Mouse (Mus musculus): ENCODE measurements around the gene Nek5. TPM values are rescaled to one million over a fixed set of nuclear protein-coding genes. Genes with fewer than 3 reads are reported as not detected.

Nek5 gene
- total RNA-seq, 1 experiment from 2014 or later, result not detected

DNA sequence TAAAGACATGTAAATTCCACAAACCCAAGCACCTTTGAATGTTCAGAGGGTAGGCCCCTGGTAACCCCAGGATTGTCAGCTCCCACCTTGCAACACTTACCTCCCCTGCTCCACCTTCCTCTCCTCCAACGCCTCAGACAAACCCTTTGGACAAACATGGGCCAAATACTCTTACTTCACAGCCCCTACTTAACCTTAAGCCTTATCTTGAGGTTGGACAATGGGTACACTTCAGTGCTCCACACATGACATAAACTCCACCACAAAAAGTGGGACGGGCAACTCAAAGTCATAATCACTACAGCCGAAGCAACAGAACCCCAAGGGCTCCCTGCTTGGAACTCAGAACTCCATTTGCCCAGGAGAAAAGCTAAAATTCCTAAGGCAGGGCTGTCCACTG is 93.9 kb downstream of the Nek5 start:
- no peak for ATAC-seq (replicated peaks; ENCODE audit: low read depth, poor library complexity, severe bottlenecking)

DNA sequence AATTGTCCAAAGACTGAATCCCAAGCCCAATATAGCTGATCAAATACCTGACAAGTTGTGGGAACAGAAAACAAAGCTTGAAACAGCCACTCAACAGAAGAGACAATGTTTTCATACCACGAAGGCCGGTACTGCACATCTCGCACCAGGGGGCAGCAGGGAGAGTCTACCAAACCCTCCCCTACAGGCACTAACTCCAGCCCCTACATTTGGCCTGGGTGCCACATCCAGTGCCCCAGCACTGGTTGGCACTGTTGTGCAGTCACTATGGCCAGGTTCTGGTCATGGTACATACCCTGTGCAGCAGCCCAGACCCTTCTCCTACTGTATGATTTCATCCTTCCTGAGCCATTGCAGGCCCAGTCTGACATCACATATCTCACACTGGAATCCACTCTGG is 95.9 kb downstream of the Nek5 start:
- peak; percentile 56; the same call in 1 of the 2 replicates for ATAC-seq (replicated peaks; ENCODE audit: low read depth, poor library complexity, severe bottlenecking)

DNA sequence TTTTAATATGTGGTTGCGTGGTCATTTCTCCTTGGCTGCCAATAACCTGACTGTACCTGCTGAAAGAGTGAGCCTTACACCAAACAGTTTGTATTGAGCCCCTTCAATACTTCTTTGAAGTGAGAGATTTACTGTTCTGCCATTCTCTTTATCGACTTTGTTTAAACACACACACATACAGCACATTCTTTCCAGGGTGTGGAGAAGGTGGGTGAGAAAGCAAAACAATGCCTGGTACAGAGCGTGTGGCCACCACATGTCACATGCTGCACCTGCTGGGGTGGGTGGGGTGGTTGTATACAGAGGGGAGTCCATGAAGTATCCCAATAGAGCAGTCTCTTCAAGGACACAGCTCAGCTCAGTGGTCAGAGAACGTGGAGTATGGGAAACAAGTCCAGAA is 99.6 kb downstream of the Nek5 start:
- no peak for ATAC-seq (replicated peaks; ENCODE audit: low read depth, poor library complexity, severe bottlenecking)

Other genes starting within 250 kb of the Nek5 start
- not detected in 2 replicates for gene Defb9, start 239.6 kb downstream of the Nek5 start, total RNA-seq (2017)
- gene Defb11, start 218.6 kb downstream of the Nek5 start, total RNA-seq (2017), result not detected in 2 replicates
- not detected in 2 replicates for gene Defb15, start 192.3 kb downstream of the Nek5 start, total RNA-seq (2017)
- gene Defb35, start 186.7 kb downstream of the Nek5 start, total RNA-seq (2017), result not detected in 2 replicates
- gene Defb13, start 178.3 kb downstream of the Nek5 start, total RNA-seq (2017), result not detected in 2 replicates
- not detected in 2 replicates for gene Fam90a1a, start 166.3 kb downstream of the Nek5 start, total RNA-seq (2017)
- not detected in 2 replicates for gene Ccdc70, start 155.3 kb downstream of the Nek5 start, total RNA-seq (2017)
- 6.8 and 10.3 TPM in 2 replicates for gene Atp7b, start 64.7 kb downstream of the Nek5 start, total RNA-seq (2017)
- 10.0 and 14.1 TPM in 2 replicates for gene Alg11, start 64.3 kb downstream of the Nek5 start, total RNA-seq (2017)
- gene Nek3, start 41.4 kb upstream of the Nek5 start, total RNA-seq (2017), result 2.8 and 5.7 TPM in 2 replicates
- gene Ckap2, start 60.8 kb upstream of the Nek5 start, total RNA-seq (2017), result 52.3 and 54.7 TPM in 2 replicates
- 39.9 and 43.4 TPM in 2 replicates for gene Vps36, start 67.8 kb upstream of the Nek5 start, total RNA-seq (2017)
- gene Thsd1, start 102.3 kb upstream of the Nek5 start, total RNA-seq (2017), result 4.9 and 6.0 TPM in 2 replicates
- gene Tpte, start 158.4 kb upstream of the Nek5 start, total RNA-seq (2017), result not detected in 2 replicates